Mouse (Mus musculus): ENCODE results near the gene Gpld1. TPM values are rescaled to one million over a fixed set of nuclear protein-coding genes. Genes with fewer than 3 reads are reported as not detected.

Gpld1 gene
- polyA plus RNA-seq, 1 experiment from 2014 or later = 2.6 TPM

DNA sequence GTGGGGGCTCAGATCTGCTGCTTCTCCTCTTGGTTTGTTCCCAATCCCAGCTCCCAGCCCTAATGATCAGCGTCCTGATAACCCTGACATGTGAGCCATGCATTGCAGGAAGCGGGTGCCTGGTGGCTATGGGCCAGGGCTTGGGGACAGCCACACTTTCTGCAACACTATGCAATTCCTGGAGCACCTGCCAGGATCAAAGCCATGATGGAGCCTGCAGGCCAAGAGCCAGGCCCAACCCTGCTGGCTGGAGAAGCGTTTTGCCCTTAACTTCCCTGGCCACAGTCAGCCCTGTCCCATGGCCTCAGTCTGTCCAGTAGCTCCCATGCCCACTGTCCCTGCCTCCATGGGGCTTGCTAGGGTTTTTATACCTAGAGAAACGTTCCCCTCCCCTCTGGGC, 79.4 kb downstream of the Gpld1 start:
- Histone ChIP-seq H3K4me2 (ENCODE audit: low read length) (no peak overlapping the region), H3K27me3 (replicated peaks; ENCODE audit: control insufficient read depth, insufficient read depth, low read length) (no peaks in the 10 kb centered on the region), H3K9me3 (ENCODE audit: control insufficient read depth, low read length) (no peaks in the 10 kb centered on the region), H3K4me3 (ENCODE audit: low read length) (no peak overlapping the region), H3K9ac (ENCODE audit: low read depth, low read length) (no peak overlapping the region), H3K36me3 (ENCODE audit: control insufficient read depth, insufficient read depth, low read length) (no peaks in the 10 kb centered on the region; the same call in 1 of the 2 replicates), H3K27ac (ENCODE audit: low read depth, low read length) (no peak overlapping the region), H3K4me1 (ENCODE audit: control insufficient read depth, insufficient read depth, low read depth, low read length) (peaks cover 13% of the 10 kb centered on the region)
- WGBS = 73% methylated on average over 4 of the region's 4 CpGs
- ATAC-seq = no peak

DNA sequence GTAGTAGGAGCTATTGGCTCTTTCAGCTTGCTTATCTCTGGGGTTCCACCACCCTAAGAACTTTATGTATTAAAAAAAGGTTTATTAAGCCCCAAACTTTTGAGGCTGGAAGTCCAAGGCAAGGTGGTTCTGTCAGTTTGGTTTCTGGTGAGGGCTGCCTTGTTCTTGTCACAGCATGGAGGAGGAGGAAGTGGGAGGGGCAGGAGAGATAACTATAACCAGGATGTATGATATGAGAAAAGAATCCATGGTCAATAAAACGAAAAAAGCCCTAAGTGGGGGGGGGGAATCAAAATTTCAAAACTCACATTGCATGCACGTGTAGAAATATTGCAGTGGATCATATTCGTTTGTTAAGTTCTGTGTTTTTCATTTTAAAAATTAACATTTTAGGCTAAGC, 80.2 kb downstream of the Gpld1 start:
- Histone ChIP-seq H3K9me3 (ENCODE audit: control insufficient read depth, low read length) (no peaks in the 10 kb centered on the region), H3K4me3 (ENCODE audit: low read length) (no peak overlapping the region), H3K4me1 (ENCODE audit: control insufficient read depth, insufficient read depth, low read depth, low read length) (peaks cover 13% of the 10 kb centered on the region), H3K4me2 (ENCODE audit: low read length) (no peak overlapping the region), H3K27me3 (replicated peaks; ENCODE audit: control insufficient read depth, insufficient read depth, low read length) (no peaks in the 10 kb centered on the region), H3K9ac (ENCODE audit: low read depth, low read length) (no peak overlapping the region), H3K36me3 (ENCODE audit: control insufficient read depth, insufficient read depth, low read length) (no peaks in the 10 kb centered on the region), H3K27ac (ENCODE audit: low read depth, low read length) (no peak overlapping the region)
- ATAC-seq = no peak
- 79% methylated on average over 3 of the region's 3 CpGs for WGBS

DNA sequence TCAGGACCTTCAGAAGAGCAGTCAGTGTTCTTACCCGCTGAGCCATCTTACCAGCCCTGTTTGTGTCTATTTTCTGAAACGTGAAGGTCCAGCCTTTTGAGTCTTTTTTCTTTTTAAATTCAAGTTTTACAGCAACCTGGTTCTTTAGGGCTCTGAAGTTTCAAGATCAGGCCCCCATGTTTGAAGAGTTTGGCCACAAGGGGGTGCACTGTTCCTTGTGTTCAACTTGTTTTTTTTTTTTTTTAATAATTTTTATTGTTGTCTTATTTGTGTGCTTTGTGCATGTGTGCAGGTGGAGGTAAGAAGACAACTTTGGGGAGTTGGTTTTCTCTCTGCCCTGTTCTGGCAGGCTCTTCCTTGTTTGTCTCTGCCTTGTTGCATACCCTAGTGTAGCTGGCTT, 81.7 kb downstream of the Gpld1 start:
- 23% methylated on average over 2 of the region's 2 CpGs for WGBS
- H3K27ac ChIP-seq (ENCODE audit: low read depth, low read length) = no peak overlapping the region
- H3K4me2 ChIP-seq (ENCODE audit: low read length) = no peak overlapping the region
- no peaks in the 10 kb centered on the region for H3K36me3 ChIP-seq (ENCODE audit: control insufficient read depth, insufficient read depth, low read length)
- no peak overlapping the region for H3K9ac ChIP-seq (ENCODE audit: low read depth, low read length)
- H3K4me3 ChIP-seq (ENCODE audit: low read length) = no peak overlapping the region
- ATAC-seq = no peak
- no peaks in the 10 kb centered on the region for H3K27me3 ChIP-seq (replicated peaks; ENCODE audit: control insufficient read depth, insufficient read depth, low read length)
- peaks cover 2% of the 10 kb centered on the region for H3K4me1 ChIP-seq (ENCODE audit: control insufficient read depth, insufficient read depth, low read depth, low read length)
- H3K9me3 ChIP-seq (ENCODE audit: control insufficient read depth, low read length) = no peaks in the 10 kb centered on the region

DNA sequence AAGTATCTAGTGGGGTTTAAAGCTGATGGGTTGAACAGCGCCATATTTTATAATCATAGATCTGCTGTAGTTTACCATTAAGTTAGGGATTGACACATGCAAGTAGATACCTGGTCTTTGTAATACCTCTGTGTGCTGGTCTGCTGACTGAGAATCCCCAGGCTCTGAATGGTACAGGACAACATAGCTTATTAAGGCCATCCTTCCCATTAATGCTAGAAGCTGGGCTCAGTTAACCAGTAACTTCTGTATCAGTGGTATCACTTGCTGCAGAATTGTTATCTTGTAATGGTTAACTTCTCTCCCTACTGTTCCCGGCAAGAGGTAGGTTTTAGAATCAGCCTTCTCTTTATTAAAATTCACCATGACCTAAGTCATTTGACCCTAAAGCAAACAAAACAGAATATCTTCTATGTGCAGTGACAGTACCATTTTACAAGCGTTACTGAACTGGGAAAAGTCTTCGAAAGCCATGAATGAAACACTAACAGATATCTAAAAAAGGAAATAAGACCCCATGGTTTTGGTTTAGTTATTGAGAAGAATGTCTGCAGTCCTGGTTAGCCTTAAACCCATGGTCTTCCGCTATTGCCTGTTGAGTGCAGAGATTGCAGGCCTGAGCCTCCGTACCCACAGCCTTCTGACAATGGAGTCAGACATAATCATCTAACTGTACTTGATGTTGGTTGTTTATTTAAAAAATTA, 83.6 kb downstream of the Gpld1 start:
- Histone ChIP-seq H3K4me3 (ENCODE audit: low read length) (no peak overlapping the region), H3K9me3 (ENCODE audit: control insufficient read depth, low read length) (no peaks in the 10 kb centered on the region), H3K4me1 (ENCODE audit: control insufficient read depth, insufficient read depth, low read depth, low read length) (no peaks in the 10 kb centered on the region), H3K27me3 (replicated peaks; ENCODE audit: control insufficient read depth, insufficient read depth, low read length) (no peaks in the 10 kb centered on the region), H3K36me3 (ENCODE audit: control insufficient read depth, insufficient read depth, low read length) (no peaks in the 10 kb centered on the region), H3K4me2 (ENCODE audit: low read length) (no peak overlapping the region), H3K9ac (ENCODE audit: low read depth, low read length) (no peak overlapping the region), H3K27ac (ENCODE audit: low read depth, low read length) (no peak overlapping the region)
- ATAC-seq = no peak
- WGBS = 75% methylated on average over 6 of the region's 6 CpGs

DNA sequence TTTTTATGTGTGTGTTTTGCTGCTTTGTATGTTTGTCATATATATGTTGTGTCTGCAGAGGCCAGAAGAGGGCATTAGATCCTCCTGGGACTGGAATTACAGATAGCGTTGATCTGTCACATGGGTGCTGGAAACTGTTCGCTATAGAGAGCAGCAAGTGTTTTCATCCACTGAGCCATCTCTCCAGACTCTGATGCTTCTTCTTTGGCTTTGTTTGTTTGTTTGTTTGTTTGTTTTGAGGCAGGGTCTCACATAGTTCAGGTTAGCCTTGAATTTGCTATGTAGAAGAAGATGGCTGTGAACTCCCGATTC, 84.1 kb downstream of the Gpld1 start:
- Histone ChIP-seq H3K4me2 (ENCODE audit: low read length) (no peak overlapping the region), H3K4me1 (ENCODE audit: control insufficient read depth, insufficient read depth, low read depth, low read length) (no peaks in the 10 kb centered on the region), H3K27ac (ENCODE audit: low read depth, low read length) (no peak overlapping the region), H3K9ac (ENCODE audit: low read depth, low read length) (no peak overlapping the region), H3K4me3 (ENCODE audit: low read length) (no peak overlapping the region), H3K36me3 (ENCODE audit: control insufficient read depth, insufficient read depth, low read length) (no peaks in the 10 kb centered on the region), H3K27me3 (replicated peaks; ENCODE audit: control insufficient read depth, insufficient read depth, low read length) (no peaks in the 10 kb centered on the region), H3K9me3 (ENCODE audit: control insufficient read depth, low read length) (no peaks in the 10 kb centered on the region)
- no peak for ATAC-seq
- WGBS = 71% methylated on average over 3 of the region's 3 CpGs

DNA sequence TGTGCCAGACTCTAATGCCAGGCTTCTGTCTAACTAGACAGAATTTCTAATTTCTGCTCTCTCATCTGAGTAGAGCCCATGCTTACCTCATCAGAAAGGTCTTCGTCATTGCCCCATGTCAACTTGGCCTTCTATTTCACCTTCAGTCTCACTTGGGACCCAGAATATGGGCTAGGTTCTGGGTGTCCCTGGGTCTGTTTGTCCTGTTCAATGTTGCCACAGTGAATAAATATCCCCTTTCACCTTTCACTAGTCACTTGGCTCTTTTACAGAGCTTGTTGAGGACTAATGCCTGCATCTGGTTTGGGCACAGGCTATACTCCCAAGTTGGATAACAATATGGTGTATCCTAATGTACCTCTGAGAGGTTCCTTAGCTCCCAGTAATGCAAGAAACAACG, 96.5 kb downstream of the Gpld1 start:
- Histone ChIP-seq H3K27me3 (replicated peaks; ENCODE audit: control insufficient read depth, insufficient read depth, low read length) (no peaks in the 10 kb centered on the region), H3K4me3 (ENCODE audit: low read length) (no peak overlapping the region), H3K36me3 (ENCODE audit: control insufficient read depth, insufficient read depth, low read length) (no peaks in the 10 kb centered on the region), H3K9ac (ENCODE audit: low read depth, low read length) (no peak overlapping the region), H3K9me3 (ENCODE audit: control insufficient read depth, low read length) (no peaks in the 10 kb centered on the region), H3K4me2 (ENCODE audit: low read length) (no peak overlapping the region), H3K27ac (ENCODE audit: low read depth, low read length) (no peak overlapping the region), H3K4me1 (ENCODE audit: control insufficient read depth, insufficient read depth, low read depth, low read length) (no peaks in the 10 kb centered on the region)
- no peak for ATAC-seq
- 71% methylated on average over 2 of the region's 2 CpGs for WGBS

Other genes with a start within 250 kb of the Gpld1 start
- gene Armh2, start 201.9 kb upstream of the Gpld1 start, polyA plus RNA-seq (2015; fragmentation: Nextera tagmentation; extraction: Ambion mirVana) = not detected in 2 replicates
- gene Gmnn, start 181.2 kb upstream of the Gpld1 start, polyA plus RNA-seq (2015; fragmentation: Nextera tagmentation; extraction: Ambion mirVana) = 19.8 and 20.1 TPM in 2 replicates
- gene BC005537, start 141.5 kb upstream of the Gpld1 start, polyA plus RNA-seq (2015; fragmentation: Nextera tagmentation; extraction: Ambion mirVana) = 17.3 and 20.7 TPM in 2 replicates
- gene Acot13, start 111.6 kb upstream of the Gpld1 start, polyA plus RNA-seq (2015; fragmentation: Nextera tagmentation; extraction: Ambion mirVana) = 59.4 and 66.5 TPM in 2 replicates
- gene Tdp2, start 111.5 kb upstream of the Gpld1 start, polyA plus RNA-seq (2015; fragmentation: Nextera tagmentation; extraction: Ambion mirVana) = 31.0 and 35.4 TPM in 2 replicates
- gene D130043K22Rik, start 98.0 kb upstream of the Gpld1 start, polyA plus RNA-seq (2015; fragmentation: Nextera tagmentation; extraction: Ambion mirVana) = 9.5 and 9.6 TPM in 2 replicates
- gene Aldh5a1, start 5.5 kb upstream of the Gpld1 start, polyA plus RNA-seq (2015; fragmentation: Nextera tagmentation; extraction: Ambion mirVana) = 15.4 and 15.8 TPM in 2 replicates
- 12.8 and 14.7 TPM in 2 replicates for gene Mrs2, start 77.2 kb downstream of the Gpld1 start, polyA plus RNA-seq (2015; fragmentation: Nextera tagmentation; extraction: Ambion mirVana)
- 4.4 and 6.0 TPM in 2 replicates for gene Dcdc2a, start 112.9 kb downstream of the Gpld1 start, polyA plus RNA-seq (2015; fragmentation: Nextera tagmentation; extraction: Ambion mirVana)

All from hindbrain, embryonic 16.5 days (tissue).